Mouse (Mus musculus) heart, postnatal 25 days (tissue): ENCODE measurements around the gene Senp5. TPM values are rescaled to one million over a fixed set of nuclear protein-coding genes. Genes with fewer than 3 reads are reported as not detected.

Experiments used
- microRNA-seq: library from miRNA; unstranded; fragments of <30 nt; microRNA quantifications from one replicate; pipeline ENCODE4 v1.2.0, GENCODE M21; 2022
- total RNA-seq, 2 experiments: library from RNA; stranded (reverse); gene quantifications; 2 replicates each; pipeline ENCODE4 v1.2.3; 2021

The Senp5 gene
- total RNA-seq, 2 experiments from 2014 or later: 11.9 to 13.3 TPM

Small RNAs within 50 kb of the gene (microRNA-seq; reads per million reads assigned to microRNA genes)
- not detected for gene Gm26269

Other genes with a start within 250 kb of the Senp5 start
- gene Meltf, start 124.5 kb downstream of the Senp5 start, total RNA-seq: under 1 TPM in 1 of 2 experiments, not detected in 1; 0.10 TPM
- gene Pigz, start 69.4 kb downstream of the Senp5 start, total RNA-seq: 1 to 10 TPM; 1.7 to 3.3 TPM
- gene 0610012G03Rik, start 54.8 kb downstream of the Senp5 start, total RNA-seq: 10 to 100 TPM; 81.8 to 82.0 TPM
- gene Ncbp2, start 54.8 kb downstream of the Senp5 start, total RNA-seq: 10 to 100 TPM; 21.4 to 25.5 TPM
- gene Pak2, start 76.1 kb upstream of the Senp5 start, total RNA-seq: 10 to 100 TPM; 24.7 to 27.7 TPM
- gene Pigx, start 96.5 kb upstream of the Senp5 start, total RNA-seq: 10 to 100 TPM; 19.2 to 21.9 TPM
- 10 to 100 TPM in 1 of 2 experiments, 1 to 10 TPM in 1; 8.9 to 10.9 TPM for gene Cep19, start 96.5 kb upstream of the Senp5 start, total RNA-seq
- 1 to 10 TPM; 5.3 to 5.6 TPM for gene Nrros, start 162.3 kb upstream of the Senp5 start, total RNA-seq
- gene Bex6, start 176.5 kb upstream of the Senp5 start, total RNA-seq: not detected
- 10 to 100 TPM; 12.8 to 13.1 TPM for gene Fbxo45, start 243.9 kb upstream of the Senp5 start, total RNA-seq
- 1 to 10 TPM; 7.2 to 7.8 TPM for gene Wdr53, start 243.9 kb upstream of the Senp5 start, total RNA-seq